Mouse (Mus musculus): Measurements from ENCODE around the gene Ank3. TPM values are rescaled to one million over a fixed set of nuclear protein-coding genes. Genes with fewer than 3 reads are reported as not detected.

Gene Ank3
- polyA plus RNA-seq, 1 experiment, result 9.3 TPM

DNA sequence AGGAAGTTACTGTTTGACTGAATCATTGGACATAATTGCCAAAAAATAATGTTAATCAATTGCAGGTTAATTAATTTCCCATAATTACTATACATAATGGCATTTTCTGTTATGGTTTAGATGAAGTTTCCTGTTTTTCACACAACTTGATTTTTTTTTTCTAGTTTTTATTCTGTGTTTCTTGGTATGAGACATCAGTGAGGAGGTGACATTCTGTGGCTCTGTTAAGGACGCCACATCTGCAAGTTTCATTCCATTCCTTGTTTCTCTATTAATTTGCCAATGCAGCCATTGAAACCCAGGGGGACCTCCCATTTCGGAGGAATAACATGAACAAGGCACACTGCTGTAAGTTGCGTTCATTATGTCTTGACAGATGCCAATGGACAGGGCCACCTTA lies 143.9 kb downstream of the Ank3 start:
- H3K27me3 ChIP-seq (ENCODE audit: control insufficient read depth, insufficient read depth, low read length), result no peaks in the 10 kb centered on the region
- TF ChIP-seq POLR2A (IDR thresholded peaks at IDR 0.05; ENCODE audit: low read depth, low read length) (no peak), CTCF (IDR thresholded peaks at IDR 0.05; ENCODE audit: extremely low read depth, insufficient read length, insufficient replicate concordance, low read depth, low read length) (no peak)
- no peaks in the 10 kb centered on the region for H3K4me1 ChIP-seq (ENCODE audit: control insufficient read depth, insufficient read depth, insufficient read length, low read length)
- no peak overlapping the region for H3K4me3 ChIP-seq (ENCODE audit: low read depth, low read length)
- WGBS, result 91% methylated on average over 3 of the region's 3 CpGs
- H3K27ac ChIP-seq (ENCODE audit: insufficient read depth, low read depth, low read length), result no peak overlapping the region
- H3K36me3 ChIP-seq (ENCODE audit: control insufficient read depth, insufficient read depth, low read length), result no peaks in the 10 kb centered on the region

DNA sequence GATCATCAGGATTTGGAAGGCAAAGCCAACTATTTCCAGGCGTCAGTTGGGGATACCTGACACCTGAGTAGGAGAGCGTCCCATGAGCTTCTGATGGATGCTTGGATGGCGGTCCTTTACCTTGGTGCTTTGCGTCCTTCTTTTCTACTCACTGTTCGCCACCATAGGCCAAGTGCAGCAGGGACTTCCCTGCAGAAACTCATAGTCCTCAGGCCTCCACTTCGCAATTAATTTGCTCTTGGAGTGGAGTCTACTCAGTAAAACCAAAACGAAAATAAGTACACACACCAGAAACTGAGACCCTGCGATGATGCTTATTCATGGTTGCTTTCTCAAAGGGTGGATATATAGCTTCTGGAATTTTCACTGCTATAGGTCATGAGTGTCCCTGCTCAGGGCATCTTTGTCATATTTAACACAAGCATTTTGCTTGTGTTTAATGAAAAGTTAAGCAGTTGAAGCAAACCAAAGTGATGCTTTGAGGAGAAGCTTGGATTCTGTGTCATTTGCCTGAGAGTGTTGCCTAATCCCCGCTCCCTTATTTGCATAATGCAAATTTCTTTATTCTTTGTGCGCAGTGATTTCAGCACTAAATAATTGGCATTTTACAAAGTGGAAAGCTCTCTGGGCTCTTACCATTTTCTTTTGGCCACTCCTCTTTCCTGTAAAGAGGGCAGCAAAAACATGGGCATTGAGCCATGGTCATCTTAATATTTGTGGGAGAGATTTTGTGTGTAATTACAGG lies 145.5 kb downstream of the Ank3 start:
- H3K4me3 ChIP-seq (ENCODE audit: low read depth, low read length), result no peak overlapping the region
- no peak for TF ChIP-seq CTCF (IDR thresholded peaks at IDR 0.05; ENCODE audit: extremely low read depth, insufficient read length, insufficient replicate concordance, low read depth, low read length)
- no peak for TF ChIP-seq POLR2A (IDR thresholded peaks at IDR 0.05; ENCODE audit: low read depth, low read length)
- H3K27me3 ChIP-seq (ENCODE audit: control insufficient read depth, insufficient read depth, low read length), result no peaks in the 10 kb centered on the region
- H3K4me1 ChIP-seq (ENCODE audit: control insufficient read depth, insufficient read depth, insufficient read length, low read length), result no peaks in the 10 kb centered on the region
- no peak overlapping the region for H3K27ac ChIP-seq (ENCODE audit: insufficient read depth, low read depth, low read length)
- H3K36me3 ChIP-seq (ENCODE audit: control insufficient read depth, insufficient read depth, low read length), result no peaks in the 10 kb centered on the region
- 94% methylated on average over 10 of the region's 10 CpGs for WGBS

DNA sequence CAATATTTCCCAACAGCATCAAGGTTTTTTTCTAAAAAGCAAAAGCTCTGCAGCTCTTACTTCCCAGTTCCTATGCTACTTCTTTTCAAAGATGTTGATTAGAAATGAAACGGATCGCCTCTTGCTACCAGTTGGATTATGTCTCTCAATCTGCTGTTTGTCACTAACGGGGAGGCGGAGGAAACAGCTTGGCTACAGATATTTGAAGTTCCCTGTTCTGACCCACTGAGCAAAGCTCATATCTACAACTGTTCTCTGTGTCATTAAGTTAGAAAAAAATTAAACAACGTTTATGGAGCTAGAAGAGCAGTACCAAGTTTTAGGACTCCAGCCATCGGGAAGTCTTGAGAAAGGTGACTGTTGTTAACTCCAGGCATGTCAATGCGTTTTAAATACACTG lies 146.1 kb downstream of the Ank3 start:
- Histone ChIP-seq H3K27me3 (ENCODE audit: control insufficient read depth, insufficient read depth, low read length) (no peaks in the 10 kb centered on the region), H3K27ac (ENCODE audit: insufficient read depth, low read depth, low read length) (no peak overlapping the region), H3K36me3 (ENCODE audit: control insufficient read depth, insufficient read depth, low read length) (no peaks in the 10 kb centered on the region), H3K4me1 (ENCODE audit: control insufficient read depth, insufficient read depth, insufficient read length, low read length) (no peaks in the 10 kb centered on the region), H3K4me3 (ENCODE audit: low read depth, low read length) (no peak overlapping the region)
- TF ChIP-seq CTCF (IDR thresholded peaks at IDR 0.05; ENCODE audit: extremely low read depth, insufficient read length, insufficient replicate concordance, low read depth, low read length) (no peak), POLR2A (IDR thresholded peaks at IDR 0.05; ENCODE audit: low read depth, low read length) (no peak)
- 58% methylated on average over 7 of the region's 7 CpGs for WGBS

DNA sequence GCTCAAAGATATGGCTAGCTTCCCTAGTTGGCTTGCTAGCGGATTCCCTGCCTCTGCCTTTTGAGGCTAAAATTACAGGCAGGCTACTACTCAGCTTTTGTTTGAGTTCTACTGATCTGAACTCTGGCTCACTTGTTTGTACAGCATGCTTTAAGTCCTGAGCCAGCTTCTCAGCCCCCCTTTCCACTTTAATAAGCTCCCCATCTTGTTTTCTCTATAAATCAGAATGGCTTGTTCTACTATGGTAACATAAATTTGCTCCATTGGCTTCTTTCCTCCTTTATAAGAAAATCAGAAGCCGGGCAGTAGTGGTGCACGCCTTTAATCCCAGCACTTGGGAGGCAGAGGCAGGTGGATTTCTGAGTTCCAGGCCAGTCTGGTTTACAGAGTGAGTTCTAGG lies 147.4 kb downstream of the Ank3 start:
- H3K27me3 ChIP-seq (ENCODE audit: control insufficient read depth, insufficient read depth, low read length), result no peaks in the 10 kb centered on the region
- WGBS, result 89% methylated on average over 3 of the region's 3 CpGs
- TF ChIP-seq POLR2A (IDR thresholded peaks at IDR 0.05; ENCODE audit: low read depth, low read length) (no peak), CTCF (IDR thresholded peaks at IDR 0.05; ENCODE audit: extremely low read depth, insufficient read length, insufficient replicate concordance, low read depth, low read length) (no peak)
- H3K4me3 ChIP-seq (ENCODE audit: low read depth, low read length), result no peak overlapping the region
- H3K36me3 ChIP-seq (ENCODE audit: control insufficient read depth, insufficient read depth, low read length), result no peaks in the 10 kb centered on the region
- H3K4me1 ChIP-seq (ENCODE audit: control insufficient read depth, insufficient read depth, insufficient read length, low read length), result no peaks in the 10 kb centered on the region
- no peak overlapping the region for H3K27ac ChIP-seq (ENCODE audit: insufficient read depth, low read depth, low read length)

DNA sequence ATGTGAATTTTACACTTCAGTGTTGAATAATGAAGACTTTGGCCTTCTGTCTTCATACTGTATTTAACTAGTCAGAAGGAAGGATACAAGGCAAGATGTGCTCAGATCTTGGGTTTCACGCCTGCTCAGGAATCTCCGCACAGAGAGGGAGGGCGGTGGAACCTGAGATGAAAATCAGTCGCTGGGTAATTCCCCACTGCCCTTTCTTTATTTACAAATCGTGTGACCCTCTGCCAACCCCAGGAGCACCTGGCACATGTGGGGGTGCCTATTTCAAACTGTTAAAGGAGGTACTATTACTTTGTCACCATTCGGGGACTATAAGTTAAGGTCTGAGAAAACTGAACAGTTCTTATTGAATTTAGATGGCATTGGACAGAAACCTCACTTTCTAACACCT lies 148.1 kb downstream of the Ank3 start:
- H3K27ac ChIP-seq (ENCODE audit: insufficient read depth, low read depth, low read length), result no peak overlapping the region

DNA sequence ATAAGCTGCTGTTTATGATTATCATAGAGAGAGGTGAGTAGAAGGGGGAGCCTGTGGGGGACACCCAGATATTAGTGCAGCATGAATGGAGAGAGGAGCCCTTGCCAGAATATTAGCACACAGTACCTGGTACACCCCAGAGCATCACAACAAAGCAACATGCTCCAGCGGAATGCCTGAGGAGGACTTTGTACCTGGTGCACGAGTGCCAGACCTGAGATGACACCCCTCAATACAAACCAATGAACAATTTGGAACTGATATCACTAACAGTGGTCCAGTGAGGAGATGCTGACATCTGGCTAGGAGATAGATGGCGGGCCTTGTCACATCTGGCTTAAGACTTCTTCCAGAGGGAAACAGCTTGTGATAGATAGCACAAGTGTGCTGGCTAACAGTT lies 150.2 kb downstream of the Ank3 start:
- H3K36me3 ChIP-seq (ENCODE audit: control insufficient read depth, insufficient read depth, low read length), result no peaks in the 10 kb centered on the region
- 61% methylated on average over 3 of the region's 3 CpGs for WGBS
- no peak overlapping the region for H3K4me3 ChIP-seq (ENCODE audit: low read depth, low read length)
- TF ChIP-seq CTCF (IDR thresholded peaks at IDR 0.05; ENCODE audit: extremely low read depth, insufficient read length, insufficient replicate concordance, low read depth, low read length), result no peak
- TF ChIP-seq POLR2A (IDR thresholded peaks at IDR 0.05; ENCODE audit: low read depth, low read length), result no peak
- no peak overlapping the region for H3K27ac ChIP-seq (ENCODE audit: insufficient read depth, low read depth, low read length)
- H3K27me3 ChIP-seq (ENCODE audit: control insufficient read depth, insufficient read depth, low read length), result no peaks in the 10 kb centered on the region
- H3K4me1 ChIP-seq (ENCODE audit: control insufficient read depth, insufficient read depth, insufficient read length, low read length), result no peaks in the 10 kb centered on the region

More for the DNA sequence above, 148.1 kb downstream of the Ank3 start:
- H3K27me3 ChIP-seq (ENCODE audit: control insufficient read depth, insufficient read depth, low read length), result no peaks in the 10 kb centered on the region
- no peaks in the 10 kb centered on the region for H3K36me3 ChIP-seq (ENCODE audit: control insufficient read depth, insufficient read depth, low read length)
- WGBS, result 74% methylated on average over 6 of the region's 6 CpGs
- TF ChIP-seq CTCF (IDR thresholded peaks at IDR 0.05; ENCODE audit: extremely low read depth, insufficient read length, insufficient replicate concordance, low read depth, low read length) (no peak), POLR2A (IDR thresholded peaks at IDR 0.05; ENCODE audit: low read depth, low read length) (no peak)
- H3K4me3 ChIP-seq (ENCODE audit: low read depth, low read length), result no peak overlapping the region
- H3K4me1 ChIP-seq (ENCODE audit: control insufficient read depth, insufficient read depth, insufficient read length, low read length), result no peaks in the 10 kb centered on the region

DNA sequence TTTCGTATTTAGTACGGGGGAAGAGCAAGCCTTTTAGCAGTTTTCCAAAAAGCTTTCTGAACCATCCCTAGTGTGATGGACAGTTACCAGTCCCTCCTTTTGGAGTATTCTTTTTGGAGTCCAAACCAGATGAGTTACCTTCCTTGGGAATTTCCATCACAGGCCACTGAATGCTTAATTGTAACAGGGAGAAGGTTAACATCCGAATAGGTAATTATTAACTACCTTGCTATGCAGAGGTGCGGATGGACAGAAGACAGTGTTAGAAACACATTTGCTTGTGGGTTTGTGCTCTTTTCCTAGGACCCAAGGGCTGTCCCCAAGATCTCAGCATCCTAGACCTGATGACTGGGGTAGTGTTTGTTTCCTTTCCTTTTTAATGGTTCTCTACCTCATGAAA lies 150.6 kb downstream of the Ank3 start:
- Histone ChIP-seq H3K4me1 (ENCODE audit: control insufficient read depth, insufficient read depth, insufficient read length, low read length) (no peaks in the 10 kb centered on the region), H3K27me3 (ENCODE audit: control insufficient read depth, insufficient read depth, low read length) (no peaks in the 10 kb centered on the region), H3K4me3 (ENCODE audit: low read depth, low read length) (no peak overlapping the region), H3K36me3 (ENCODE audit: control insufficient read depth, insufficient read depth, low read length) (no peaks in the 10 kb centered on the region), H3K27ac (ENCODE audit: insufficient read depth, low read depth, low read length) (no peak overlapping the region)
- WGBS, result 59% methylated on average over 4 of the region's 4 CpGs
- TF ChIP-seq CTCF (IDR thresholded peaks at IDR 0.05; ENCODE audit: extremely low read depth, insufficient read length, insufficient replicate concordance, low read depth, low read length) (no peak), POLR2A (IDR thresholded peaks at IDR 0.05; ENCODE audit: low read depth, low read length) (no peak)
